Mouse (Mus musculus): ENCODE measurements around the gene Snrnp200. TPM values are rescaled to one million over a fixed set of nuclear protein-coding genes. Genes with fewer than 3 reads are reported as not detected.
A peak's percentile ranks its signal among the peaks of the same experiment; 100 is the strongest.

Snrnp200 gene
- polyA plus RNA-seq, 1 experiment from 2014 or later = 47.7 TPM

- no peak overlapping the region for H3K4me3 ChIP-seq (ENCODE audit: control insufficient read depth in 1 of 2, insufficient read depth in 1 of 2, low read depth in 1 of 2, low read length in 2 of 2)
- H3K27ac ChIP-seq (replicated peaks in 1 of 2; ENCODE audit: control insufficient read depth in 1 of 2, insufficient read depth in 1 of 2, low read depth in 2 of 2, low read length in 2 of 2) = no peak overlapping the region
- H3K36me3 ChIP-seq (ENCODE audit: control insufficient read depth, insufficient read depth, low read length) = peaks cover 37% of the 10 kb centered on the region
- H3K9ac ChIP-seq (ENCODE audit: low read length) = no peak overlapping the region
- ATAC-seq (ENCODE audit: insufficient number of reproducible peaks, insufficient read depth, low FRiP score, low read depth) = no peak
- no peaks in the 10 kb centered on the region for H3K9me3 ChIP-seq (ENCODE audit: control insufficient read depth, low read length)
- H3K4me2 ChIP-seq (ENCODE audit: low read length) = no peak overlapping the region
- peaks cover 2 to 9% of the 10 kb centered on the region in 2 experiments; a peak in 3 of 4 replicates for H3K4me1 ChIP-seq (ENCODE audit: control insufficient read depth in 2 of 2, insufficient read depth in 2 of 2, low read length in 2 of 2)
- H3K27me3 ChIP-seq (ENCODE audit: control insufficient read depth, insufficient read depth, low read length) = no peaks in the 10 kb centered on the region
- WGBS = 94% methylated on average over 2 of the region's 2 CpGs
Measured at GRCm38 (mm10) chr2:127206916-127207315, 1.3 kb upstream of the Snrnp200 start.

GRCm38 (mm10) chr2:127208452-127208769, 225 bp downstream of the Snrnp200 start:
- WGBS = under 1% methylated on average over 17 of the region's 17 CpGs
- Histone ChIP-seq H3K36me3 (ENCODE audit: control insufficient read depth, insufficient read depth, low read length) (peaks cover 46% of the 10 kb centered on the region), H3K4me3 (ENCODE audit: control insufficient read depth in 1 of 2, insufficient read depth in 1 of 2, low read depth in 1 of 2, low read length in 2 of 2) (peak overlapping the region; percentile 71 to 76), H3K4me1 (ENCODE audit: control insufficient read depth in 2 of 2, insufficient read depth in 2 of 2, low read length in 2 of 2) (peaks cover 2 to 9% of the 10 kb centered on the region in 2 experiments; a peak in 3 of 4 replicates), H3K27me3 (ENCODE audit: control insufficient read depth, insufficient read depth, low read length) (no peaks in the 10 kb centered on the region), H3K27ac (replicated peaks in 1 of 2; ENCODE audit: control insufficient read depth in 1 of 2, insufficient read depth in 1 of 2, low read depth in 2 of 2, low read length in 2 of 2) (peak overlapping the region; percentile 2 to 34; a peak in 1 of 4 replicates), H3K9me3 (ENCODE audit: control insufficient read depth, low read length) (no peaks in the 10 kb centered on the region), H3K9ac (ENCODE audit: low read length) (peak overlapping the region; percentile 83), H3K4me2 (ENCODE audit: low read length) (peak overlapping the region; percentile 73)
- 0 out of 2 replicates have a peak, but pooled peaks have one; percentile 8 for ATAC-seq (ENCODE audit: insufficient number of reproducible peaks, insufficient read depth, low FRiP score, low read depth)

GRCm38 (mm10) chr2:127210701-127211100, 2.5 kb downstream of the Snrnp200 start:
- H3K36me3 ChIP-seq (ENCODE audit: control insufficient read depth, insufficient read depth, low read length) = peaks cover 65% of the 10 kb centered on the region
- no peak overlapping the region for H3K9ac ChIP-seq (ENCODE audit: low read length)
- H3K27me3 ChIP-seq (ENCODE audit: control insufficient read depth, insufficient read depth, low read length) = no peaks in the 10 kb centered on the region
- 92% methylated on average over 11 of the region's 11 CpGs for WGBS
- no peak for ATAC-seq (ENCODE audit: insufficient number of reproducible peaks, insufficient read depth, low FRiP score, low read depth)
- no peak overlapping the region for H3K4me3 ChIP-seq (ENCODE audit: control insufficient read depth in 1 of 2, insufficient read depth in 1 of 2, low read depth in 1 of 2, low read length in 2 of 2)
- H3K9me3 ChIP-seq (ENCODE audit: control insufficient read depth, low read length) = no peaks in the 10 kb centered on the region
- H3K4me2 ChIP-seq (ENCODE audit: low read length) = no peak overlapping the region
- peaks cover 2 to 9% of the 10 kb centered on the region in 2 experiments; a peak in 3 of 4 replicates for H3K4me1 ChIP-seq (ENCODE audit: control insufficient read depth in 2 of 2, insufficient read depth in 2 of 2, low read length in 2 of 2)
- no peak overlapping the region for H3K27ac ChIP-seq (replicated peaks in 1 of 2; ENCODE audit: control insufficient read depth in 1 of 2, insufficient read depth in 1 of 2, low read depth in 2 of 2, low read length in 2 of 2)

DNA sequence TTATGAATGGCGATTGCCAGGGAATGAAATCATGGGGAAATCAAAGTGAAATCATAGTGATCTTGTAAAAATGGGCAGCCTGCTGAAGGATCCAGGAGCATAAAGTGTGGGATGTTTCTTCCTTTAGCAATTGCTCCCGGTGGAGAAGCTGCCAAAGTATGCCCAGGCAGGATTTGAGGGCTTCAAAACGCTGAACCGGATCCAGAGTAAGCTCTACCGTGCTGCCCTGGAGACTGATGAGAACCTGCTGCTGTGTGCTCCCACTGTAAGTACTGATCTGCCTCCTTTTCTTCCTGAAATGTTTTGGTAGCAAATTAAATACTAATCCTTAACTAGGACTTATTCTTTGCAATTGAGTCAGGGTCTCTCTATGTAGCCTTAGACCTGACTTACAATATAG, 9.6 kb downstream of the Snrnp200 start:
- no peak overlapping the region for H3K4me3 ChIP-seq (ENCODE audit: control insufficient read depth in 1 of 2, insufficient read depth in 1 of 2, low read depth in 1 of 2, low read length in 2 of 2)
- 94% methylated on average over 5 of the region's 5 CpGs for WGBS
- H3K36me3 ChIP-seq (ENCODE audit: control insufficient read depth, insufficient read depth, low read length) = peaks cover 99% of the 10 kb centered on the region
- H3K9ac ChIP-seq (ENCODE audit: low read length) = no peak overlapping the region
- H3K4me1 ChIP-seq (ENCODE audit: control insufficient read depth in 2 of 2, insufficient read depth in 2 of 2, low read length in 2 of 2) = no peaks in the 10 kb centered on the region
- no peak overlapping the region for H3K4me2 ChIP-seq (ENCODE audit: low read length)
- no peaks in the 10 kb centered on the region for H3K27me3 ChIP-seq (ENCODE audit: control insufficient read depth, insufficient read depth, low read length)
- no peak overlapping the region for H3K27ac ChIP-seq (replicated peaks in 1 of 2; ENCODE audit: control insufficient read depth in 1 of 2, insufficient read depth in 1 of 2, low read depth in 2 of 2, low read length in 2 of 2)
- no peak for ATAC-seq (ENCODE audit: insufficient number of reproducible peaks, insufficient read depth, low FRiP score, low read depth)
- H3K9me3 ChIP-seq (ENCODE audit: control insufficient read depth, low read length) = no peaks in the 10 kb centered on the region

DNA sequence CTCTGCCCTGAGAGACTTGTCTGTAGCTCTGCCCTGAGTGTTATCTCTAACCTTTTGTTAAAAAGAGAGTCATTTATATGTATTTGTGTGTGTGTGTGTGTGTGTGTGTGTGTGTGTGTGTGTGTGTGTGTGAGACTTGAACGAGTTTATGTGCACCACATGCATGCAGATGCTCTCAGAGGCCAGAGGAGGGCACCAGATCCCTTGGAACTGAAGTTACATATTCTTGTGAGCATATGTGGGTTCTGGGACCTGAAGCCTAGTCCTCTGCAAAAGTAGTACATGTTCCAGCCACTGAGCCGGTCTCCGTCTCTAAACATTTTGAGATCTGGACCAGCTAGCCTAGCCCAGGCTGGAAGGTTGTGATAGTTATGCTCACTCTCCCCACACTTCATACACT, 17.1 kb downstream of the Snrnp200 start:
- H3K27ac ChIP-seq (replicated peaks in 1 of 2; ENCODE audit: control insufficient read depth in 1 of 2, insufficient read depth in 1 of 2, low read depth in 2 of 2, low read length in 2 of 2) = no peak overlapping the region
- ATAC-seq (ENCODE audit: insufficient number of reproducible peaks, insufficient read depth, low FRiP score, low read depth) = no peak
- WGBS = 100% methylated on average over 3 of the region's 3 CpGs
- H3K36me3 ChIP-seq (ENCODE audit: control insufficient read depth, insufficient read depth, low read length) = peaks cover 99% of the 10 kb centered on the region
- H3K4me3 ChIP-seq (ENCODE audit: control insufficient read depth in 1 of 2, insufficient read depth in 1 of 2, low read depth in 1 of 2, low read length in 2 of 2) = no peak overlapping the region
- H3K4me2 ChIP-seq (ENCODE audit: low read length) = no peak overlapping the region
- no peaks in the 10 kb centered on the region for H3K27me3 ChIP-seq (ENCODE audit: control insufficient read depth, insufficient read depth, low read length)
- H3K4me1 ChIP-seq (ENCODE audit: control insufficient read depth in 2 of 2, insufficient read depth in 2 of 2, low read length in 2 of 2) = no peaks in the 10 kb centered on the region
- H3K9ac ChIP-seq (ENCODE audit: low read length) = no peak overlapping the region
- H3K9me3 ChIP-seq (ENCODE audit: control insufficient read depth, low read length) = no peaks in the 10 kb centered on the region

DNA sequence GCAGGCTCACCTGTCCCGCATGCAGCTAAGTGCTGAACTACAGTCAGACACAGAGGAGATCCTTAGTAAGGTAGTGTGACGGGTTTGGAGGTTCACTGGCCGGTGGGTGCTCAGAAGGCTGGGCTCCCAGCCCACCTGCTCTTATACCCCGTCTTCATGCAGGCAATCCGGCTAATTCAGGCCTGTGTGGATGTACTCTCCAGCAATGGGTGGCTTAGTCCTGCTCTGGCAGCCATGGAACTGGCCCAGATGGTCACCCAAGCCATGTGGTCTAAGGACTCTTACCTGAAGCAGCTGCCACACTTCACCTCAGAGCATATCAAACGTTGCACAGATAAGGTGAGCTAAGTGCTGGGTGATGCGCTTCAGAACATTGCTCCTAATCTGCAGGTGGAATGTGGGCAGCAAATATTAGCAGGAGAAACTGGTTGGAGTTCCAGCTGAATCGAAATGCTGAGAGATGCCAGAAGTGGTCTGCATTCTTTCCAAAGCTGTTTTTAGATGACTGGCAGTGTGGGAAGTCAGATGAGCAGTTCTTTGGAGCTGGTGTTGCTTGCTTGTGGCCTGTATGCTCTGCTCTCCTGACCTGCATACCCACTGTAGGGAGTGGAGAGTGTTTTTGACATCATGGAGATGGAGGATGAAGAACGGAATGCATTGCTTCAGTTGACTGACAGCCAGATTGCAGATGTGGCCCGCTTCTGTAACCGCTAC, 29.9 kb downstream of the Snrnp200 start:
- Histone ChIP-seq H3K27ac (replicated peaks in 1 of 2; ENCODE audit: control insufficient read depth in 1 of 2, insufficient read depth in 1 of 2, low read depth in 2 of 2, low read length in 2 of 2) (peak overlapping the region; percentile 70 to 77), H3K4me1 (ENCODE audit: control insufficient read depth in 2 of 2, insufficient read depth in 2 of 2, low read length in 2 of 2) (peaks cover 5 to 7% of the 10 kb centered on the region in 2 experiments), H3K36me3 (ENCODE audit: control insufficient read depth, insufficient read depth, low read length) (peaks cover 99% of the 10 kb centered on the region), H3K4me2 (ENCODE audit: low read length) (no peak overlapping the region), H3K9ac (ENCODE audit: low read length) (no peak overlapping the region), H3K4me3 (ENCODE audit: control insufficient read depth in 1 of 2, insufficient read depth in 1 of 2, low read depth in 1 of 2, low read length in 2 of 2) (no peak overlapping the region), H3K27me3 (ENCODE audit: control insufficient read depth, insufficient read depth, low read length) (no peaks in the 10 kb centered on the region), H3K9me3 (ENCODE audit: control insufficient read depth, low read length) (no peaks in the 10 kb centered on the region)
- no peak for ATAC-seq (ENCODE audit: insufficient number of reproducible peaks, insufficient read depth, low FRiP score, low read depth)
- WGBS = 68% methylated on average over 11 of the region's 11 CpGs

- no peak for ATAC-seq (ENCODE audit: insufficient number of reproducible peaks, insufficient read depth, low FRiP score, low read depth)
- no peak overlapping the region for H3K4me3 ChIP-seq (ENCODE audit: control insufficient read depth in 1 of 2, insufficient read depth in 1 of 2, low read depth in 1 of 2, low read length in 2 of 2)
Measured at GRCm38 (mm10) chr2:127240065-127240464, 31.9 kb downstream of the Snrnp200 start.

More at GRCm38 (mm10) chr2:127240065-127240464, 31.9 kb downstream of the Snrnp200 start:
- no peaks in the 10 kb centered on the region for H3K9me3 ChIP-seq (ENCODE audit: control insufficient read depth, low read length)
- no peaks in the 10 kb centered on the region for H3K27me3 ChIP-seq (ENCODE audit: control insufficient read depth, insufficient read depth, low read length)
- peaks cover 99% of the 10 kb centered on the region for H3K36me3 ChIP-seq (ENCODE audit: control insufficient read depth, insufficient read depth, low read length)
- H3K9ac ChIP-seq (ENCODE audit: low read length) = no peak overlapping the region
- H3K27ac ChIP-seq (replicated peaks in 1 of 2; ENCODE audit: control insufficient read depth in 1 of 2, insufficient read depth in 1 of 2, low read depth in 2 of 2, low read length in 2 of 2) = no peak overlapping the region
- H3K4me1 ChIP-seq (ENCODE audit: control insufficient read depth in 2 of 2, insufficient read depth in 2 of 2, low read length in 2 of 2) = peaks cover 5 to 7% of the 10 kb centered on the region in 2 experiments
- WGBS = 95% methylated on average over 2 of the region's 2 CpGs
- H3K4me2 ChIP-seq (ENCODE audit: low read length) = no peak overlapping the region

All from heart, embryonic 14.5 days (tissue).